ENCODE assay signal across 9 mouse cellular contexts in genomic region chr2:46465389-46465788, GRCm38 (mm10).
DNase-seq lines count a peak whose midpoint lies in the region; ATAC-seq lines count a peak whose summit lies in the region.
"Had no signal": no experiment of that assay in that cellular context is flagged by ENCODE, and none has a peak within 500 bp of the region (broad histone marks: within the 10 kb centered on the region; RNA-seq: fewer than 3 reads in every experiment).

No protein-coding gene starts in this region.

- no peak overlapping the region for H3K9ac ChIP-seq in kidney, embryonic 14.5 days (ENCODE audit: low read depth, low read length)

- no peaks in the 10 kb centered on the region for H3K9me3 ChIP-seq in kidney, embryonic 14.5 days (ENCODE audit: control insufficient read depth, low read length)
- H3K9me3 ChIP-seq: megakaryocyte, embryonic 14.5 days had no signal

- H3K27ac ChIP-seq in kidney, embryonic 14.5 days (ENCODE audit: low read depth, low read length) = no peak overlapping the region

- peak; percentile 52; the same call in 1 of the 2 replicates for ATAC-seq in kidney, embryonic 14.5 days (ENCODE audit: low FRiP score, low TSS enrichment)

- no peaks in the 10 kb centered on the region for H3K36me3 ChIP-seq in kidney, embryonic 14.5 days (ENCODE audit: control insufficient read depth, insufficient read depth, low read length)

- peaks cover 4% of the 10 kb centered on the region; the same call in 1 of the 2 replicates for H3K4me1 ChIP-seq in kidney, embryonic 14.5 days (ENCODE audit: control insufficient read depth, insufficient read depth, low read length)
- H3K4me1 ChIP-seq: megakaryocyte, embryonic 14.5 days had no signal

- H3K4me2 ChIP-seq in kidney, embryonic 14.5 days (replicated peaks; ENCODE audit: low read depth, low read length) = no peak overlapping the region

- peak; percentile 54 for DNase-seq in adrenal gland, postnatal 14 days
- DNase-seq in adrenal gland, postnatal 25 days = no peak
- no peak for DNase-seq in kidney, adult 11 months
- peak; percentile 19 for DNase-seq in gastrocnemius, postnatal 25 days
- peak; percentile 48 for DNase-seq in lung, postnatal 36 days
- no peak for DNase-seq in cerebellum, adult 8-10 months
- DNase-seq in testis, postnatal 10 days (ENCODE audit: low spot score) = no peak

- WGBS in kidney, embryonic 14.5 days = 31% methylated on average over 4 of the region's 4 CpGs

- no peak overlapping the region for H3K4me3 ChIP-seq in kidney, embryonic 14.5 days (ENCODE audit: low read length)
- H3K4me3 ChIP-seq: megakaryocyte, embryonic 14.5 days had no signal

- H3K27me3 ChIP-seq in kidney, embryonic 14.5 days (ENCODE audit: control insufficient read depth, insufficient read depth, low read length) = no peaks in the 10 kb centered on the region
- H3K27me3 ChIP-seq: megakaryocyte, embryonic 14.5 days had no signal

Comparison
In these comparisons a context has a peak if more than half of its experiments do, and no peak if none do; other contexts are left out.
1. DNase-seq: peak in adrenal gland, postnatal 14 days (single experiment), gastrocnemius, postnatal 25 days (single experiment) and lung, postnatal 36 days (single experiment); none in adrenal gland, postnatal 25 days (single experiment), kidney, adult 11 months (single experiment), cerebellum, adult 8-10 months (single experiment) and testis, postnatal 10 days (single experiment).